Mouse (Mus musculus): ENCODE measurements around the gene Mamdc4. TPM values are rescaled to one million over a fixed set of nuclear protein-coding genes. Genes with fewer than 3 reads are reported as not detected.

Gene Mamdc4
- polyA plus RNA-seq (2015; fragmentation: Nextera tagmentation; extraction: Ambion mirVana): 3.1 and 8.2 TPM in 2 replicates

DNA sequence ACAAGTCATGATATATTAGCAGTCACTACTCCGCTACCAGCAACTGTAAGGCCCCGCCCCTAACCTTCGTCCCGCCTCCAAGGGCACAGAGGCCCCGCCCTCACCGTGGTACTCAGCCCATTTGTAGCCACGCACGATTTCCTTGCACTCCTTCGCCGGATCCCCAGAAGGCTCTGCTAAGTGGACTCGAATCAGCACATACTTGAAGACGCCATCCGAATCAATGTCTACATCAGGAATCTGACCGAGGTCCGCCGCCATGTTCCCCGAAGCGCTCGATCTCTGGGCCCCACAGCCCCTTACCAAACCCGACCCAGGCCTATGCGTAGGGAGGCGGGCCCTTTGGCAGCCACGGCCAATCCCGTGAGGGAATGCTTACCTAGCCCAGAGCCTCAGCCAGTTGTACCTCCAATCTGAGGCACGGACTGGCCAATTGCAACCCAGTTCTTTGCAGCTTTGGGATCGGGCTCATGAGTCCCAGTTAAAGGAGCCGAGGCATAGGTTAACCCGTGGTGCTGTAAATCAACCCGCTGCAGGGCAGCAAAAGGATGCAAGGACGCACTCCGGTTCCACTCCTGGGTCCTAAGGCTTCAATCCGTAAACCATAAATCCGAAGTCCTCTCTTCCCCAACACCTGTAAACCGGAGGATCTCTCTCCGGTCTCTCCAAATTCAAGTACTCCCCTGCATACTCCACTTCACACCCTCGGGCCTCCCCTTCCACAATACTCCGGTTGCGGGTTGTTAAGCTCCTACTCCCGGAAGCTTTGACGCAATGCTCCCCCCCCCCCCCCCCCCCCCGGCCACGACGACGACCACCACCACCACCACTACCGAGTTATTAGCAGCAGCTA, at the start of gene Mamdc4, which contains the start of gene Phpt1:
TSS of gene Mamdc4 (minus strand) at position 267 of the 853 bp plus-strand sequence.
TSS of gene Phpt1 (minus strand) at position 646 of the 853 bp plus-strand sequence.
- H3K36me3 ChIP-seq (ENCODE audit: control insufficient read depth, insufficient read depth, low read length): peaks cover 2% of the 10 kb centered on the region; the same call in 1 of the 2 replicates
- peak within 1 kb of the TSS; percentile 91 for H3K4me2 ChIP-seq (ENCODE audit: low read depth, low read length)
- H3K4me1 ChIP-seq (replicated peaks; ENCODE audit: control insufficient read depth, insufficient read depth, low read length): peaks cover 43% of the 10 kb centered on the region
- peak within 1 kb of the TSS; percentile 71 for H3K9ac ChIP-seq (ENCODE audit: low read length)
- under 1% methylated on average over 42 of the region's 45 CpGs for WGBS
- peak within 1 kb of the TSS; percentile 58 for H3K4me3 ChIP-seq (ENCODE audit: low read length)
- ATAC-seq (ENCODE audit: low read depth): peak; percentile 98
- no peaks in the 10 kb centered on the region for H3K9me3 ChIP-seq (ENCODE audit: control insufficient read depth, low read length)
- H3K27ac ChIP-seq (ENCODE audit: low read length): peak within 1 kb of the TSS; percentile 92
- H3K27me3 ChIP-seq (ENCODE audit: control insufficient read depth, insufficient read depth, low read depth, low read length): peaks cover 41% of the 10 kb centered on the region

DNA sequence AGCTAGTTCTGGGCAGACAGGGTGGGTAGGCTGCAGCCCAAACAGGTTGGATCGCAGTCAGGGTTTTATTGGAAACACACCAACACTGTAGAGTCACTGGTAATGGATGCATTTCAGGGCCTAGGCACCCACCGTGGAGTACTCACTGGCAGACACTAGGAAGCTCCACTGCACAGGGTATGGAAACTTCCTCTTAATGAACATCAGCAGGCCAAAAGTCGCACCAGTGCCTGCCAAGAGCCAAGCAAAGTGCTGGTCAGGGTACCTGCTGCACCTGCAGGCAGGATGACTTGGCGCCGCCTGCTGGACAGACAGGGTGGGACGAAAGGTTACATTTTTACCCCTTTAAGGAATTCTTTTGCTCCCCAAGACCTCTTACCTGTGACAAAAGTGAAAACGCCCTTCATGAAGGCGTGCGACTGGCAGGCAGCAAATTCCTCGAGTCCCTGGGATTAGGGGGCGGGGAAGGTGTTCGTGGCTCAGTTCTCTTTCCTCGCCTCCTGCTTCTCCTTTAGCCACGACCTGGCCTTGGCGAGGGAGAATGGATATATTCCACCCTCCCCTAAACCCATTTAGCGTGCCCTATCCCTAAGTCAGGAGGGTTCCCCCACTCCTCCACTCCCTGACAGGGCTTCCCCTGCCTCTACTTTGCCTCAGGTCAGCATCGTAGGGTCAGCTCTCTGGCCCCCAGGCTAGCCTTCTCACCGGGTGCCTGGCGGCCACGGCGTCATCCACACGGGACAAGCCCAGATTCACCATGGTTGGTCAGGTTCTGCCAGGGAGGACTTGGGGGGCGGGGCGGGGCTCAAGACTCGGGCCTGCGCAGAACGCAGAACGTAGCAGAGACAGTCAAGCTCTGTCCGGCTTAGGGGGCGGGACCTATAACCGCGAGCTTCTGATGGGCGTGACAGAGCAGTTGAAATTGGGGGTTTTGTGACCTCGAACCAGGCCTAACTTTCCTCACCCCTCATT, 46.9 kb upstream of the Mamdc4 start, which contains the start of gene Tmem141:
TSS of gene Tmem141 (minus strand) at position 777 of the 972 bp plus-strand sequence.
- peaks cover 12% of the 10 kb centered on the region for H3K27me3 ChIP-seq (ENCODE audit: control insufficient read depth, insufficient read depth, low read depth, low read length)
- no peaks in the 10 kb centered on the region for H3K36me3 ChIP-seq (ENCODE audit: control insufficient read depth, insufficient read depth, low read length)
- peak; percentile 96 for ATAC-seq (ENCODE audit: low read depth)
- H3K27ac ChIP-seq (ENCODE audit: low read length): peak within 1 kb of the TSS; percentile 89
- peak within 1 kb of the TSS; percentile 93 for H3K4me2 ChIP-seq (ENCODE audit: low read depth, low read length)
- peak within 1 kb of the TSS; percentile 63 for H3K4me3 ChIP-seq (ENCODE audit: low read length)
- peaks cover 6% of the 10 kb centered on the region; the same call in 1 of the 2 replicates for H3K4me1 ChIP-seq (replicated peaks; ENCODE audit: control insufficient read depth, insufficient read depth, low read length)
- WGBS: 6% methylated on average over 34 of the region's 34 CpGs
- no peaks in the 10 kb centered on the region for H3K9me3 ChIP-seq (ENCODE audit: control insufficient read depth, low read length)
- H3K9ac ChIP-seq (ENCODE audit: low read length): peak within 1 kb of the TSS; percentile 75

DNA sequence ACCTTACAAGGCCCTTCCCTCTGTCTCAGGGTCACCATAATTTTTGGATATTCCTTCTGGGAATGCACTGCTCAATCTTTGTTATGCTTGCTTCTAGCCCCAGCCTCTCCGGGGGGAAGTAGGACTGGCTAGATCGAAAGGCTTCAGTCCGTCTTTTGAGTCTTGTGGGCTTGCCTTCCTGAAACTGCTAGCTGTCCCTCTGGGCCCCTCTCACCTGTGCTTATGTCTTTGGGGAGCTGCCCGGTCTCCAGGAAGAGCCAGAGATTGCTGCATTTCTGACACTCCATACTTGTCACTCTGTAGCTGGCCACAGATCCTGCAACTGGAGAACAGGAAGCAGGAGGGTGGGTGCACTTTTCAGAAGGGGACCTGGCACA, 46.2 kb upstream of the Mamdc4 start:
- Histone ChIP-seq H3K9ac (ENCODE audit: low read length) (0 out of 2 replicates have a peak overlapping the region, but pooled peaks have one; percentile 28), H3K4me3 (ENCODE audit: low read length) (peak overlapping the region; percentile 63; the same call in 1 of the 2 replicates)

DNA sequence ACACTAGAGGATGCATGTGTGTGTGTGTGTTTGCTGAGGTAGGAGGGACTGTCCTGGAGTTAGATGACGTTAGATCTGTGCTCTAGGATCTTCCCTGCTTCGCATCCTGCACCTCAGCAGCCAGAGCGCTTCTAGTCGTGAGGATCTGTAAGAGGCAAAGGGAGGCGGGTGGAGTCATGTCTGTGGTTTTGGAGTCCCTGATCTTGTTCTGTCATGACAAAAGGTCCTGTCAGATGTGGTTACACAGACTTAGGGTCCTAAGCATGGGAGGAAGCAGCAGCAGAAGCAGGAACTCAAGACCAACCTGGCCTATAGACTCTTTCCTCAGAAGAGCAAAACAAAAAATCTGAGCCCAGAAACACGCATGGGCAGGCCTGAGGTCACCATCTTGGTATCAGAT, 45.7 kb upstream of the Mamdc4 start:
- H3K4me1 ChIP-seq (replicated peaks; ENCODE audit: control insufficient read depth, insufficient read depth, low read length): peaks cover 6% of the 10 kb centered on the region; the same call in 1 of the 2 replicates
- peaks cover 24% of the 10 kb centered on the region for H3K27me3 ChIP-seq (ENCODE audit: control insufficient read depth, insufficient read depth, low read depth, low read length)
- H3K4me3 ChIP-seq (ENCODE audit: low read length): no peak overlapping the region
- WGBS: 79% methylated on average over 6 of the region's 6 CpGs
- H3K9me3 ChIP-seq (ENCODE audit: control insufficient read depth, low read length): no peaks in the 10 kb centered on the region
- no peak overlapping the region for H3K4me2 ChIP-seq (ENCODE audit: low read depth, low read length)
- H3K27ac ChIP-seq (ENCODE audit: low read length): no peak overlapping the region
- H3K9ac ChIP-seq (ENCODE audit: low read length): no peak overlapping the region
- ATAC-seq (ENCODE audit: low read depth): no peak
- H3K36me3 ChIP-seq (ENCODE audit: control insufficient read depth, insufficient read depth, low read length): no peaks in the 10 kb centered on the region

More for the DNA sequence above, 46.2 kb upstream of the Mamdc4 start:
- Histone ChIP-seq H3K9me3 (ENCODE audit: control insufficient read depth, low read length) (no peaks in the 10 kb centered on the region), H3K27ac (ENCODE audit: low read length) (peak overlapping the region; percentile 18; the same call in 1 of the 2 replicates), H3K4me1 (replicated peaks; ENCODE audit: control insufficient read depth, insufficient read depth, low read length) (peaks cover 6% of the 10 kb centered on the region; the same call in 1 of the 2 replicates), H3K27me3 (ENCODE audit: control insufficient read depth, insufficient read depth, low read depth, low read length) (peaks cover 19% of the 10 kb centered on the region), H3K4me2 (ENCODE audit: low read depth, low read length) (peak overlapping the region; percentile 93), H3K36me3 (ENCODE audit: control insufficient read depth, insufficient read depth, low read length) (no peaks in the 10 kb centered on the region)
- 74% methylated on average over 4 of the region's 4 CpGs for WGBS
- 0 out of 2 replicates have a peak, but pooled peaks have one; percentile 11 for ATAC-seq (ENCODE audit: low read depth)

DNA sequence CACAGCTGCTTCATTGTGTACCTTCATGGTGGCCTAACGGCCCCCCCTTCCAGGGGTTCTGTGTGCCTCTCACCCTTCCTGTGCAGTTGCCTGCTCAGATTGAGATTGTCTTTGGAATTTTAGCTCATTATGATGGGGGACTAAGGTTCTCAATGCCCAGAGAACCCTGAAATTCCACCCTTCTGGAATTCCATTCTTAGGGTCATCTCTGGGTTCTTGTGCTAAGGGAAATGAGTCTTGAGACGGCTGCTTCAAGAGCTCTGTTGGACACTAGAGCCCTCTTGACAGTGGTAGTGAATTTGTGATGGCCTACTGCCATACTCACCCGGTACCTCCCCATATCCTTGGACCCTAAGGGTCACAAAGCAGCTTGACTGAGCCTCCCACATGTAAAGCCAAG, 42.9 kb upstream of the Mamdc4 start, which contains the start of gene Ccdc183:
TSS of gene Ccdc183 (minus strand) at position 101 of the 400 bp plus-strand sequence.
- Histone ChIP-seq H3K4me2 (ENCODE audit: low read depth, low read length) (no peak within 1 kb of the TSS), H3K36me3 (ENCODE audit: control insufficient read depth, insufficient read depth, low read length) (no peaks in the 10 kb centered on the region), H3K9me3 (ENCODE audit: control insufficient read depth, low read length) (no peaks in the 10 kb centered on the region), H3K4me1 (replicated peaks; ENCODE audit: control insufficient read depth, insufficient read depth, low read length) (peaks cover 6% of the 10 kb centered on the region; the same call in 1 of the 2 replicates), H3K27me3 (ENCODE audit: control insufficient read depth, insufficient read depth, low read depth, low read length) (peaks cover 34% of the 10 kb centered on the region), H3K4me3 (ENCODE audit: low read length) (no peak within 1 kb of the TSS), H3K27ac (ENCODE audit: low read length) (no peak within 1 kb of the TSS), H3K9ac (ENCODE audit: low read length) (no peak within 1 kb of the TSS)
- 62% methylated on average over 3 of the region's 3 CpGs for WGBS
- no peak for ATAC-seq (ENCODE audit: low read depth)

DNA sequence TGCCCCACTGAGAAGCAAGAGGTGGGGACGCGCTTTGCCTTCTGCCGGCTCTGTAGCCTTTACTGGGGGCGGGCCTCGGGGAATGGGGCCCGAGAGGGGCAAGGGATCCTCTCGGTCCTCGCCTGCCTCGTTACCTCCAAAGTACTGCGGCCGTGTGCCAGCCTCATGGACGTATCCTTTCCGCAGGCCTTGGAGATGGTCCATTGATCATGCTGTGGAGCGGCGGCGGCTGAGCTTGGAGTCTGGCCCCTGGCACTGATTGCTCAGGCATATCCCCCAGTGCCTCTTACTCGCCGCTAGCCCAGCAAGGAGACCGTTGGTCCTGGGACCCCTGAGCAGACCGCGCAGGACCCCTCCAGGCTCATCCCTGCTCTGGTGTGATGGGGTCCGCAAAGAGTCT, 41.8 kb upstream of the Mamdc4 start:
- no peak for ATAC-seq (ENCODE audit: low read depth)
- H3K4me2 ChIP-seq (ENCODE audit: low read depth, low read length): 0 out of 2 replicates have a peak overlapping the region, but pooled peaks have one; percentile 8
- peaks cover 5% of the 10 kb centered on the region; the same call in 1 of the 2 replicates for H3K4me1 ChIP-seq (replicated peaks; ENCODE audit: control insufficient read depth, insufficient read depth, low read length)
- H3K36me3 ChIP-seq (ENCODE audit: control insufficient read depth, insufficient read depth, low read length): no peaks in the 10 kb centered on the region
- no peak overlapping the region for H3K27ac ChIP-seq (ENCODE audit: low read length)
- no peak overlapping the region for H3K4me3 ChIP-seq (ENCODE audit: low read length)
- no peaks in the 10 kb centered on the region for H3K9me3 ChIP-seq (ENCODE audit: control insufficient read depth, low read length)
- H3K27me3 ChIP-seq (ENCODE audit: control insufficient read depth, insufficient read depth, low read depth, low read length): peaks cover 34% of the 10 kb centered on the region
- no peak overlapping the region for H3K9ac ChIP-seq (ENCODE audit: low read length)
- WGBS: 12% methylated on average over 22 of the region's 22 CpGs

DNA sequence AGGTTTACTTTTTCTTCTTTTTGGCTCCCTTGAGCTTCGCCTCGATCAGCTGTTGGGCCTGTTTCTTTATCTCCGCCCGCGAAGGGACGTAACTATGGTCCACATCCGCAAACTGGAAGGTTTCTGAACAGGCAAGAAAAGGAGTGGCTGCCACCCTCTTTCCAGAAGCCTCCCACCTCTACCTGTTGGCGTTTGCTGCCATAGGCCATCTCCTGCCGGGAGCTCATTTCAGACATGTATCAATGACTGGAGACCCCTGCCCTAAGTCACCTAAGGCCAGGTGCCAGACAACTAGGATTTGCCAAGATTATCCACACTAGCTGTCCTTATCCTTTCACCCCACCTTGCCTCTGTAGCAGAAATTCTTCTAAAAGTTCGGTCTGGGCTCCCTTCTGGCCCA, 34.0 kb upstream of the Mamdc4 start:
- Histone ChIP-seq H3K36me3 (ENCODE audit: control insufficient read depth, insufficient read depth, low read length) (no peaks in the 10 kb centered on the region), H3K4me1 (replicated peaks; ENCODE audit: control insufficient read depth, insufficient read depth, low read length) (peaks cover 12% of the 10 kb centered on the region), H3K9me3 (ENCODE audit: control insufficient read depth, low read length) (no peaks in the 10 kb centered on the region), H3K4me2 (ENCODE audit: low read depth, low read length) (peak overlapping the region; percentile 59), H3K9ac (ENCODE audit: low read length) (peak overlapping the region; percentile 99; the same call in 1 of the 2 replicates), H3K4me3 (ENCODE audit: low read length) (peak overlapping the region; percentile 98), H3K27ac (ENCODE audit: low read length) (no peak overlapping the region; the same call in 1 of the 2 replicates), H3K27me3 (ENCODE audit: control insufficient read depth, insufficient read depth, low read depth, low read length) (peaks cover 3% of the 10 kb centered on the region; the same call in 1 of the 2 replicates)
- peak; percentile 29 for ATAC-seq (ENCODE audit: low read depth)
- WGBS: 55% methylated on average over 10 of the region's 10 CpGs

DNA sequence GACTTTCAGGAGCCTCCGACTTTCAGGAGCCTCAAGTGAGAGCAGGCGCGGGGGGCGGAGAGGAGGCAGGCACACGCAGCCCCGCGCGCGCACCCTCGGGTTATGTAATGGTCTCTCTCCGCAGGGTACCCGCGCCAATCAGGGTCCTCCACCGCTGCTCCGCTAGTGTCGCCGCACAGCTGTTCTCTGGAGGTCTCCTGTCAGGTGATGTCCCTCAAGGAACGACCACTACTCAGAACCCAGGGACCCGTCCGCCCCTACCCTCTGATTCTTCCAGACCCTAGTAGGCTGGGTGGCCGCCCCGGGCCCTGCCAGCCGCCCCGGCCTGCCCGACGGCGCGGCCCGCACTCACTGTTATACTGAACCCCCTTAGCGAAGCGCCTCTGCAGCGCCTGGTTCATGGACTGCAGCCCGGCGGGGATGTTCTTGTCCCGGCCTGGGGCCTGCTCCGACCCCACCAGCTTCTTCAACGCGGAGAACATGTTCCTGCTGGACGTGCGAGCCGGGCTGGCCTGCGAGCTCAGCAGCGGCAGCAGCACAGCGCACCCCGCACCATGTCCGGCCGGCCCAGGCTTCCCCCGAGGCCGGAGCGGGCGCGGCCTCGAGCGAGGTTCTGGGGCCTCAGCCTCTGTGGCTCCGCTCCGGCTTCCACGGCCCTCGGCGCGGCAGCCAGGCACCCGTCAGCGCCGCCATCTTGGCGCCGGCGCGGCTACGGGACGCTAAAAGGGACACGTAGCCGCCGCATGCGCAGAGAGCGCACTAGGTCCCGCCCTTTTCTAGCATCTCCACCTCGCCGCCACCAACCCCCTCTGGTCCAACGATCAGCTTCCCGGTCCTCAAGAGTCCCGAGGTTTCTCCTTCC, 33.3 kb upstream of the Mamdc4 start, which contains the start of gene Rabl6:
TSS of gene Rabl6 (minus strand) at position 761 of the 862 bp plus-strand sequence.
- ATAC-seq (ENCODE audit: low read depth): peak; percentile 94
- peak within 1 kb of the TSS; percentile 59 for H3K4me2 ChIP-seq (ENCODE audit: low read depth, low read length)

More for the DNA sequence above, 33.3 kb upstream of the Mamdc4 start, which contains the start of gene Rabl6:
- peak within 1 kb of the TSS; percentile 93 for H3K27ac ChIP-seq (ENCODE audit: low read length)
- H3K4me3 ChIP-seq (ENCODE audit: low read length): peak within 1 kb of the TSS; percentile 98
- H3K9ac ChIP-seq (ENCODE audit: low read length): peak within 1 kb of the TSS; percentile 99
- H3K36me3 ChIP-seq (ENCODE audit: control insufficient read depth, insufficient read depth, low read length): no peaks in the 10 kb centered on the region
- H3K4me1 ChIP-seq (replicated peaks; ENCODE audit: control insufficient read depth, insufficient read depth, low read length): peaks cover 12% of the 10 kb centered on the region
- no peaks in the 10 kb centered on the region for H3K27me3 ChIP-seq (ENCODE audit: control insufficient read depth, insufficient read depth, low read depth, low read length)
- H3K9me3 ChIP-seq (ENCODE audit: control insufficient read depth, low read length): no peaks in the 10 kb centered on the region
- WGBS: under 1% methylated on average over 80 of the region's 80 CpGs

Measured in lung, embryonic 16.5 days (tissue).